Mouse (Mus musculus): ENCODE data around the gene Unc93b1. TPM values are rescaled to one million over a fixed set of nuclear protein-coding genes. Genes with fewer than 3 reads are reported as not detected.
"Not testable (repeated sequence)": the region's sequence is repeated elsewhere in the genome, so short reads cannot be mapped to it uniquely, and the experiment has no call there.

Gene Unc93b1
- polyA plus RNA-seq, 1 experiment from 2014 or later: 4.8 TPM

GRCm38 (mm10) chr19:3955804-3956203 is 20.8 kb downstream of the Unc93b1 start:
- 63% methylated on average over 4 of the region's 4 CpGs for WGBS
- Histone ChIP-seq H3K27me3 (0 out of 2 replicates have a peak, but pooled peaks cover 4% of the 10 kb centered on the region), H3K4me2 (no peak overlapping the region), H3K4me3 (replicated peaks) (no peak overlapping the region), H3K36me3 (replicated peaks) (no peaks in the 10 kb centered on the region), H3K27ac (no peak overlapping the region), H3K9ac (no peak overlapping the region), H3K9me3 (no peaks in the 10 kb centered on the region), H3K4me1 (no peaks in the 10 kb centered on the region)
- no peak for ATAC-seq (ENCODE audit: low FRiP score)

GRCm38 (mm10) chr19:3957296-3958036 is 22.5 kb downstream of the Unc93b1 start:
- not testable (repeated sequence) for H3K4me1 ChIP-seq; H3K27me3 ChIP-seq; H3K4me2 ChIP-seq; H3K27ac ChIP-seq; H3K9ac ChIP-seq; H3K36me3 ChIP-seq (replicated peaks); ATAC-seq (ENCODE audit: low FRiP score); H3K9me3 ChIP-seq; H3K4me3 ChIP-seq (replicated peaks)
- WGBS: 80% methylated on average over 5 of the region's 5 CpGs

- 89% methylated on average over 4 of the region's 4 CpGs for WGBS
- Histone ChIP-seq H3K4me2 (no peak within 1 kb of the TSS), H3K27ac (no peak within 1 kb of the TSS), H3K4me3 (replicated peaks) (no peak within 1 kb of the TSS), H3K4me1 (no peaks in the 10 kb centered on the region), H3K36me3 (replicated peaks) (no peaks in the 10 kb centered on the region), H3K9ac (no peak within 1 kb of the TSS), H3K9me3 (no peaks in the 10 kb centered on the region), H3K27me3 (0 out of 2 replicates have a peak, but pooled peaks cover 4% of the 10 kb centered on the region)
- no peak for ATAC-seq (ENCODE audit: low FRiP score)
Observed at GRCm38 (mm10) chr19:3958470-3958869, 23.5 kb downstream of the Unc93b1 start, which contains the start of gene Aldh3b3. TSS of gene Aldh3b3 (plus strand) at chr19:3958645.

- no peak overlapping the region for H3K27ac ChIP-seq
- H3K27me3 ChIP-seq: 0 out of 2 replicates have a peak, but pooled peaks cover 4% of the 10 kb centered on the region
- no peak overlapping the region for H3K4me2 ChIP-seq
- H3K4me1 ChIP-seq: no peaks in the 10 kb centered on the region
- no peaks in the 10 kb centered on the region for H3K36me3 ChIP-seq (replicated peaks)
- no peak for ATAC-seq (ENCODE audit: low FRiP score)
- H3K9me3 ChIP-seq: no peaks in the 10 kb centered on the region
- no peak overlapping the region for H3K4me3 ChIP-seq (replicated peaks)
- H3K9ac ChIP-seq: no peak overlapping the region
Observed at GRCm38 (mm10) chr19:3959030-3959429, 24.0 kb downstream of the Unc93b1 start.

GRCm38 (mm10) chr19:3960211-3960610 is 25.2 kb downstream of the Unc93b1 start:
- no peaks in the 10 kb centered on the region for H3K4me1 ChIP-seq
- H3K36me3 ChIP-seq (replicated peaks): no peaks in the 10 kb centered on the region
- H3K9me3 ChIP-seq: no peaks in the 10 kb centered on the region
- no peak overlapping the region for H3K9ac ChIP-seq
- no peak overlapping the region for H3K4me3 ChIP-seq (replicated peaks)
- no peaks in the 10 kb centered on the region for H3K27me3 ChIP-seq
- no peak overlapping the region for H3K4me2 ChIP-seq
- ATAC-seq (ENCODE audit: low FRiP score): no peak
- WGBS: 91% methylated on average over 5 of the region's 5 CpGs
- no peak overlapping the region for H3K27ac ChIP-seq

- H3K27me3 ChIP-seq; ATAC-seq (ENCODE audit: low FRiP score); H3K36me3 ChIP-seq (replicated peaks); H3K9me3 ChIP-seq; H3K4me3 ChIP-seq (replicated peaks); H3K4me1 ChIP-seq; H3K4me2 ChIP-seq; H3K9ac ChIP-seq; H3K27ac ChIP-seq: not testable (repeated sequence)
- 86% methylated on average over 6 of the region's 6 CpGs for WGBS
Observed at GRCm38 (mm10) chr19:3961805-3962204, 26.8 kb downstream of the Unc93b1 start.

GRCm38 (mm10) chr19:3962469-3962868 is 27.5 kb downstream of the Unc93b1 start:
- H3K9ac ChIP-seq: no peak overlapping the region
- no peak overlapping the region for H3K4me2 ChIP-seq
- no peaks in the 10 kb centered on the region for H3K27me3 ChIP-seq
- H3K9me3 ChIP-seq: no peaks in the 10 kb centered on the region
- WGBS: 14% methylated on average over 2 of the region's 2 CpGs
- no peak overlapping the region for H3K27ac ChIP-seq
- no peaks in the 10 kb centered on the region for H3K36me3 ChIP-seq (replicated peaks)
- no peak overlapping the region for H3K4me3 ChIP-seq (replicated peaks)
- H3K4me1 ChIP-seq: no peaks in the 10 kb centered on the region
- no peak for ATAC-seq (ENCODE audit: low FRiP score)

GRCm38 (mm10) chr19:3964030-3964429 is 29.0 kb downstream of the Unc93b1 start:
- Histone ChIP-seq H3K27ac (no peak overlapping the region), H3K36me3 (replicated peaks) (no peaks in the 10 kb centered on the region)

GRCm38 (mm10) chr19:3966330-3967075 is 31.5 kb downstream of the Unc93b1 start:
- Histone ChIP-seq H3K4me1 (no peaks in the 10 kb centered on the region), H3K4me2 (no peak overlapping the region), H3K9me3 (no peaks in the 10 kb centered on the region), H3K36me3 (replicated peaks) (no peaks in the 10 kb centered on the region), H3K27ac (no peak overlapping the region), H3K4me3 (replicated peaks) (no peak overlapping the region), H3K27me3 (no peaks in the 10 kb centered on the region), H3K9ac (no peak overlapping the region)
- no peak for ATAC-seq (ENCODE audit: low FRiP score)
- WGBS: 65% methylated on average over 11 of the region's 11 CpGs

More at GRCm38 (mm10) chr19:3964030-3964429, 29.0 kb downstream of the Unc93b1 start:
- H3K27me3 ChIP-seq: no peaks in the 10 kb centered on the region
- no peak overlapping the region for H3K4me3 ChIP-seq (replicated peaks)
- H3K4me2 ChIP-seq: no peak overlapping the region
- WGBS: 76% methylated on average over 4 of the region's 4 CpGs
- H3K9me3 ChIP-seq: no peaks in the 10 kb centered on the region
- no peaks in the 10 kb centered on the region for H3K4me1 ChIP-seq
- H3K9ac ChIP-seq: no peak overlapping the region
- no peak for ATAC-seq (ENCODE audit: low FRiP score)

GRCm38 (mm10) chr19:3967258-3967657 is 32.3 kb downstream of the Unc93b1 start:
- Histone ChIP-seq H3K27ac (no peak overlapping the region), H3K9ac (no peak overlapping the region), H3K27me3 (no peaks in the 10 kb centered on the region), H3K4me3 (replicated peaks) (no peak overlapping the region), H3K9me3 (no peaks in the 10 kb centered on the region), H3K4me1 (no peaks in the 10 kb centered on the region), H3K36me3 (replicated peaks) (no peaks in the 10 kb centered on the region), H3K4me2 (no peak overlapping the region)
- 70% methylated on average over 3 of the region's 3 CpGs for WGBS
- no peak for ATAC-seq (ENCODE audit: low FRiP score)

- ATAC-seq (ENCODE audit: low FRiP score): no peak
- Histone ChIP-seq H3K27ac (no peak within 1 kb of the TSS), H3K9me3 (no peaks in the 10 kb centered on the region), H3K9ac (no peak within 1 kb of the TSS), H3K4me1 (no peaks in the 10 kb centered on the region), H3K4me3 (replicated peaks) (no peak within 1 kb of the TSS), H3K36me3 (replicated peaks) (no peaks in the 10 kb centered on the region), H3K27me3 (no peaks in the 10 kb centered on the region), H3K4me2 (no peak within 1 kb of the TSS)
- 60% methylated on average over 9 of the region's 9 CpGs for WGBS
Observed at GRCm38 (mm10) chr19:3972229-3972628, 37.2 kb downstream of the Unc93b1 start, which contains the start of gene Aldh3b2. TSS of gene Aldh3b2 (plus strand) at chr19:3972328.

- 87% methylated on average over 6 of the region's 6 CpGs for WGBS
- not testable (repeated sequence) for H3K4me2 ChIP-seq; H3K27ac ChIP-seq; H3K4me3 ChIP-seq (replicated peaks); H3K27me3 ChIP-seq; H3K4me1 ChIP-seq; H3K36me3 ChIP-seq (replicated peaks); H3K9ac ChIP-seq; H3K9me3 ChIP-seq; ATAC-seq (ENCODE audit: low FRiP score)
Observed at GRCm38 (mm10) chr19:3974608-3975007, 39.6 kb downstream of the Unc93b1 start.

All from forebrain, embryonic 12.5 days (tissue).